Mouse (Mus musculus): Measurements from ENCODE around the gene Zfp467.

Zfp467 gene

GRCm38 (mm10) chr6:48409726-48410343, 35.8 kb downstream of the Zfp467 start:
- no peak for DNase-seq

DNA sequence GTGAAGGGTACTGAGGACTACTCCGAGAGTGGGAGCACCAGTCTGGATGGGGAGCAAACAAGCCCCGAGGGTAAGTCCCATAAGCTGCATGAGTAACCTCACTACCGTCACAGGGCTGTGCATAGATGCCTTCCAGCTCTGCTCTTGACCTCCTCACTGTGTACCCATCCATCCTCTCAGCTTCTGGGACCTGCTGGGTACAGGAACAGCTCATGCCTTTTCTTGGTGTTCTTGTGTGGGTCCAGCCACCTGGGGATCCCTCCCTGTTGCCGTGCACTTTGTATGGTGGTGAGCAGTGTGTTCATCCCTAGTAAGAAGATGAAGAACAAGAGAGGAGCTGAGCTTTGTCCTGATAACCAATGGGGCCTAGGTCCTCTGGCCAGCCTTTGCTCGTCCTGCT, 41.6 kb downstream of the Zfp467 start:
- DNase-seq = no peak

DNA sequence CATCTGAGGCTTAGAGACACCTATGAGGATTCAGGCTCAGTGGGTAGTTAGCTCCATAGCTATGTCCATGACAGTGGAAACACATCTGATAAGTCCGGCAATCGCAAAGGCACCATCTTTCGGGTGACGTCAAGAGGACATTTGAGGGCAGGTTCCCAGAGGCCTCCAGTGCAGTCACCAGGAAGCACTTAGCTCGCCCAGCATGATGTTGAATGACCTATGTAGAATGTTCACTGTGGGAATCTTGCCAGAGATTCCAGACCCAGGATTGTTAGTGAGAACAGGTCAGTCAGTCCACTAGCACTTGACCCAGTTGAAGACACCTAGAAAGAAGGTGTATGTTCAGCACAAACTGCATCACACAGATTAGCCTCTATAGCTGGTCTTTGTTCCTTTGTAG, 45.7 kb downstream of the Zfp467 start:
- DNase-seq = no peak

GRCm38 (mm10) chr6:48397336-48397735, 48.3 kb downstream of the Zfp467 start:
- DNase-seq = no peak

GRCm38 (mm10) chr6:48396686-48397085, 48.9 kb downstream of the Zfp467 start:
- DNase-seq = no peak

GRCm38 (mm10) chr6:48396008-48396595, 49.5 kb downstream of the Zfp467 start:
- DNase-seq = no peak

- peak; percentile 90 for DNase-seq
These were observed 50.3 kb downstream of the Zfp467 start, which contains the start of gene Krba1 for GRCm38 (mm10) chr6:48395105-48396007. Gene Krba1 (plus strand): TSS chr6:48395586.

- DNase-seq = no peak
These were observed 51.8 kb downstream of the Zfp467 start for GRCm38 (mm10) chr6:48393811-48394210.

- no peak for DNase-seq
These were observed 57.4 kb downstream of the Zfp467 start for GRCm38 (mm10) chr6:48388221-48388620.

Data from right cerebral cortex, adult 18-20 months (tissue).